Mouse (Mus musculus): ENCODE data around the gene Olfr1037.

- TF ChIP-seq CTCF (IDR thresholded peaks at IDR 0.05; ENCODE audit: control insufficient read depth, insufficient read depth, insufficient read length) = no peak
- no peak for TF ChIP-seq MAX (IDR thresholded peaks at IDR 0.05)
- no peak for TF ChIP-seq CEBPB (IDR thresholded peaks at IDR 0.05; ENCODE audit: low read depth)
- no peak for TF ChIP-seq MYOG (IDR thresholded peaks at IDR 0.05; ENCODE audit: control insufficient read depth, extremely low read depth, insufficient read length)
Measured at GRCm38 (mm10) chr2:86070189-86070588, 17.0 kb downstream of the Olfr1037 start.
